Mouse (Mus musculus) liver, embryonic 15.5 days (tissue): Measurements from ENCODE around the gene Lrrc26. TPM values are rescaled to one million over a fixed set of nuclear protein-coding genes. Genes with fewer than 3 reads are reported as not detected.
A peak's percentile ranks its signal among the peaks of the same experiment; 100 is the strongest.

Experiments used
- ATAC-seq: fragments of 200-750 bp; cut with Nextera tagmentation; 2 replicates; pipeline ENCODE4 v1.8.0; 2017; ENCODE audit warnings: moderate number of reproducible peaks, mild to moderate bottlenecking, moderate library complexity; ENCODE audit not compliant: insufficient read depth
- H3K27ac ChIP-seq: fragments of 300-500 bp; sonication (generic); replicated peaks from 2 replicates; pipeline ENCODE4 v1.5.1; 2015; ENCODE audit warnings: mild to moderate bottlenecking, inconsistent platforms
- H3K27me3 ChIP-seq: fragments of 300-500 bp; sonication (generic); 2 replicates; pipeline ENCODE4 v1.6.1; 2015; ENCODE audit warnings: mild to moderate bottlenecking, inconsistent platforms
- H3K36me3 ChIP-seq: fragments of 300-500 bp; sonication (generic); replicated peaks from 2 replicates; pipeline ENCODE4 v1.6.1; 2015; ENCODE audit warnings: moderate library complexity, mild to moderate bottlenecking, inconsistent platforms
- H3K4me1 ChIP-seq: fragments of 300-500 bp; sonication (generic); replicated peaks from 2 replicates; pipeline ENCODE4 v1.6.1; 2015; ENCODE audit warnings: inconsistent platforms
- H3K4me2 ChIP-seq: fragments of 300-500 bp; sonication (generic); 2 replicates; pipeline ENCODE4 v1.6.1; 2015; ENCODE audit warnings: moderate library complexity, mild to moderate bottlenecking, inconsistent platforms
- H3K4me3 ChIP-seq: fragments of 300-500 bp; sonication (generic); replicated peaks from 2 replicates; pipeline ENCODE4 v1.5.1; 2015; ENCODE audit warnings: mild to moderate bottlenecking, inconsistent platforms
- H3K9ac ChIP-seq: fragments of 300-500 bp; sonication (generic); 2 replicates; pipeline ENCODE4 v1.6.1; 2015; ENCODE audit warnings: moderate library complexity, mild to moderate bottlenecking, inconsistent platforms
- H3K9me3 ChIP-seq: fragments of 300-500 bp; sonication (generic); replicated peaks from 2 replicates; pipeline ENCODE4 v1.6.1; 2016; ENCODE audit warnings: inconsistent platforms
- WGBS: fragments of 180-500 bp; shearing (Covaris S2); methylation state at CpG from one replicate; pipeline ENCODE4 v1.1.7; 2015; ENCODE audit warnings: mixed read lengths; ENCODE audit not compliant: insufficient replicate concordance; 5-methylcytosine and 5-hydroxymethylcytosine counted together
- polyA plus RNA-seq: library from polyadenylated mRNA; unstranded; fragments of >200 nt; fragmentation: Nextera tagmentation; extraction: Ambion mirVana; gene quantifications from 2 replicates; pipeline ENCODE4 v1.2.1, GENCODE M21; 2015

Gene Lrrc26
- polyA plus RNA-seq, 1 experiment from 2014 or later = not detected

GRCm38 (mm10) chr2:25320084-25320483, 30.4 kb downstream of the Lrrc26 start:
- peaks cover 72% of the 10 kb centered on the region for H3K27me3 ChIP-seq
- H3K36me3 ChIP-seq = no peaks in the 10 kb centered on the region
- no peak overlapping the region for H3K4me3 ChIP-seq
- 18% methylated on average over 2 of the region's 2 CpGs for WGBS
- ATAC-seq = no peak
- peaks cover 8% of the 10 kb centered on the region for H3K4me1 ChIP-seq
- H3K4me2 ChIP-seq = no peak overlapping the region
- no peaks in the 10 kb centered on the region for H3K9me3 ChIP-seq
- H3K9ac ChIP-seq = no peak overlapping the region
- H3K27ac ChIP-seq = no peak overlapping the region

DNA sequence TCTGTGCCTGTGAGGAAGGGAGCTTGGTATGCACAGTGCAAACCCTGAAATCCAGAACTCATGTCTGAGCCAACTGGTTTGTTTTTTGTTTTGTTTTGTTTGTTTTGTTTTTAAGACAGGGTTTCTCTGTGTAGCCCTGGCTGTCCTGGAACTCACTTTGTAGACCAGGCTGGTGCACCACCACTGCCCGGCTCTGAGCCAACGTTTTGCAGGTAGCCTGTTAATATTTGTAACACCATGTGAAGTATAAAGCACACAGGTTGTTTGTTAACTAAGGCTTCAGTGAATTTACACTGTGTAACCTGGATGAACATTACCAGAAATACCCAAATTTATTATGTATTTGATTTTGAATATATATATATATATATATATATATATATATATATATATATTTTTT, 36.3 kb downstream of the Lrrc26 start:
- no peak for ATAC-seq
- Histone ChIP-seq H3K27ac (no peak overlapping the region), H3K36me3 (no peaks in the 10 kb centered on the region), H3K9ac (no peak overlapping the region), H3K4me3 (no peak overlapping the region), H3K4me1 (peaks cover under 1% of the 10 kb centered on the region), H3K27me3 (peaks cover 15% of the 10 kb centered on the region; the same call in 1 of the 2 replicates), H3K4me2 (no peak overlapping the region), H3K9me3 (no peaks in the 10 kb centered on the region)
- WGBS = 46% methylated on average over 2 of the region's 2 CpGs

- H3K4me2 ChIP-seq = no peak overlapping the region
- H3K9me3 ChIP-seq = no peaks in the 10 kb centered on the region
- no peak for ATAC-seq
- H3K9ac ChIP-seq = no peak overlapping the region
- no peaks in the 10 kb centered on the region for H3K27me3 ChIP-seq
- no peak overlapping the region for H3K27ac ChIP-seq
- peaks cover 19% of the 10 kb centered on the region for H3K4me1 ChIP-seq
- H3K36me3 ChIP-seq = no peaks in the 10 kb centered on the region
- 34% methylated on average over 7 of the region's 7 CpGs for WGBS
- H3K4me3 ChIP-seq = no peak overlapping the region
Measured at GRCm38 (mm10) chr2:25328440-25328839, 38.7 kb downstream of the Lrrc26 start.

GRCm38 (mm10) chr2:25331470-25331869, 41.8 kb downstream of the Lrrc26 start:
- H3K4me3 ChIP-seq = peak overlapping the region; percentile 95
- no peaks in the 10 kb centered on the region for H3K27me3 ChIP-seq
- H3K27ac ChIP-seq = peak overlapping the region; percentile 90; the same call in 1 of the 2 replicates
- H3K9ac ChIP-seq = peak overlapping the region; percentile 94
- H3K4me1 ChIP-seq = peaks cover 34% of the 10 kb centered on the region
- peak overlapping the region; percentile 92 for H3K4me2 ChIP-seq
- no peaks in the 10 kb centered on the region for H3K9me3 ChIP-seq
- peaks cover 25% of the 10 kb centered on the region for H3K36me3 ChIP-seq
- no peak for ATAC-seq
- WGBS = 42% methylated on average over 9 of the region's 9 CpGs

DNA sequence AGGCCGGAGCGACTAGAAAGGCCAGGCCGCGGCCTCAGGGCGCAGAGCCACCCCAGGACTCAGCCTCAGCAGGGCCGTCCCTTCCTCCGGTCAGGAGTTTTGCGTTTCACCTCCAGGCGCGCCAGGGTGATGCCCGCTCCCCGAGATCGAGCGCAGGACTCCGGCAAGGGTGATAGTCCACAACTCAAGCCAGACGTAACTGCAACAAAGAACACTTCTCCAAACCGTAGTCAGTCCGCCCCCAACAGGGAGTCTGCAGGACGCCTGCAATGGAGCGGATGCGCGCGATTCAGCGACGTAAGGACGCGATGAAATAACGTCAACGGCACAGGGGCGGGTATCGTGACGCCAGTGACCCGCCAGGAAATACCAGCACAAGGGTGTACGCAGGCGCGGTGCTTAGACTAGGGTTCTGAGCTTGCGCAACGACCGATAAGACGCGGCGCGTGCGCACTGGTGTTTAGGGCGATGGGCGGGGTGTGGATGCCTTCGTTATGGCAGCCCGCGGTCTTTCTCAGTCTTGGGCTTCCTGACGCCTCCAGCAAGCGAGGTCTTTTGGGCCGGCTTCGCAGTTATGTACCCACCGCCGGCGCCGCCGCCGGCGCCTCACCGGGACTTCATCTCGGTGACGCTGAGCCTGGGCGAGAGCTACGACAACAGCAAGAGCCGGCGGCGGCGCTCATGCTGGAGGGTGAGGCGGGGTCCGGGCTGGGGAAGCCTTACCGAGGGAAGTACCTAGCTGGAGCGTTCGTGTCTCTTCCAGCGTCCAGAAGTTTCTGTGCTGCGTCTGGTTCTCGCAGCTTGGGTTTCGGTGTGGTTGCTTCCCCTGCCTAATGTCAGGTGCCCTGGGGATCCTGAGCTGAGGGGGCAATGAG, 42.8 kb downstream of the Lrrc26 start, which contains the start of gene Man1b1:
Man1b1 (plus strand) TSS at position 53 of the 875 bp plus-strand sequence.
- peak within 1 kb of the TSS; percentile 94 for H3K9ac ChIP-seq
- H3K36me3 ChIP-seq = peaks cover 36% of the 10 kb centered on the region
- no peaks in the 10 kb centered on the region for H3K9me3 ChIP-seq
- H3K4me2 ChIP-seq = peak within 1 kb of the TSS; percentile 92
- H3K27me3 ChIP-seq = no peaks in the 10 kb centered on the region
- peak within 1 kb of the TSS; percentile 90 for H3K27ac ChIP-seq
- WGBS = under 1% methylated on average over 78 of the region's 78 CpGs
- ATAC-seq = peak; percentile 97
- peaks cover 34% of the 10 kb centered on the region for H3K4me1 ChIP-seq
- H3K4me3 ChIP-seq = peak within 1 kb of the TSS; percentile 95

- no peaks in the 10 kb centered on the region for H3K9me3 ChIP-seq
- H3K4me2 ChIP-seq = peak overlapping the region; percentile 92
- WGBS = 67% methylated on average over 2 of the region's 2 CpGs
- H3K27me3 ChIP-seq = no peaks in the 10 kb centered on the region
- H3K36me3 ChIP-seq = peaks cover 46% of the 10 kb centered on the region
- 0 out of 2 replicates have a peak overlapping the region, but pooled peaks have one; percentile 80 for H3K27ac ChIP-seq
- ATAC-seq = no peak
- H3K9ac ChIP-seq = peak overlapping the region; percentile 94
- H3K4me3 ChIP-seq = peak overlapping the region; percentile 95
- H3K4me1 ChIP-seq = peaks cover 34% of the 10 kb centered on the region
Measured at GRCm38 (mm10) chr2:25333569-25333968, 43.9 kb downstream of the Lrrc26 start.

GRCm38 (mm10) chr2:25338303-25338702, 48.6 kb downstream of the Lrrc26 start:
- no peak for ATAC-seq
- H3K36me3 ChIP-seq = peaks cover 85% of the 10 kb centered on the region
- peaks cover 17% of the 10 kb centered on the region for H3K4me1 ChIP-seq
- H3K4me2 ChIP-seq = no peak overlapping the region
- H3K9ac ChIP-seq = no peak overlapping the region
- H3K27me3 ChIP-seq = no peaks in the 10 kb centered on the region
- 81% methylated on average over 6 of the region's 6 CpGs for WGBS
- no peak overlapping the region for H3K27ac ChIP-seq
- H3K9me3 ChIP-seq = no peaks in the 10 kb centered on the region
- H3K4me3 ChIP-seq = no peak overlapping the region

Other genes starting within 250 kb of the Lrrc26 start
- 8.3 and 9.7 TPM in 2 replicates for gene Nsmf, start 235.6 kb upstream of the Lrrc26 start, polyA plus RNA-seq
- gene Entpd8, start 209.6 kb upstream of the Lrrc26 start, polyA plus RNA-seq = 5.3 and 6.8 TPM in 2 replicates
- gene Noxa1, start 194.8 kb upstream of the Lrrc26 start, polyA plus RNA-seq = 0.94 and 0.98 TPM in 2 replicates
- gene Nrarp, start 109.2 kb upstream of the Lrrc26 start, polyA plus RNA-seq = 2.1 and 2.4 TPM in 2 replicates
- gene Tor4a, start 93.0 kb upstream of the Lrrc26 start, polyA plus RNA-seq = 6.2 and 6.8 TPM in 2 replicates
- gene Nelfb, start 78.4 kb upstream of the Lrrc26 start, polyA plus RNA-seq = 35.9 and 40.6 TPM in 2 replicates
- gene Stpg3, start 75.3 kb upstream of the Lrrc26 start, polyA plus RNA-seq = not detected in 2 replicates
- 1.0 TPM in 1 of 2 replicates, not detected in the other for gene Fam166a, start 71.2 kb upstream of the Lrrc26 start, polyA plus RNA-seq
- 695 and 769 TPM in 2 replicates for gene Tubb4b, start 65.2 kb upstream of the Lrrc26 start, polyA plus RNA-seq
- not detected in 2 replicates for gene Slc34a3, start 55.6 kb upstream of the Lrrc26 start, polyA plus RNA-seq
- gene Rnf224, start 53.1 kb upstream of the Lrrc26 start, polyA plus RNA-seq = not detected in 2 replicates
- 0.31 and 0.59 TPM in 2 replicates for gene Rnf208, start 47.7 kb upstream of the Lrrc26 start, polyA plus RNA-seq
- gene Cysrt1, start 47.5 kb upstream of the Lrrc26 start, polyA plus RNA-seq = 0.14 TPM in 1 of 2 replicates, not detected in the other
- 1.7 and 1.9 TPM in 2 replicates for gene AL732309.1, start 43.1 kb upstream of the Lrrc26 start, polyA plus RNA-seq
- 11.9 and 12.5 TPM in 2 replicates for gene Tmem203, start 34.5 kb upstream of the Lrrc26 start, polyA plus RNA-seq
- 3.9 and 5.4 TPM in 2 replicates for gene Tprn, start 27.3 kb upstream of the Lrrc26 start, polyA plus RNA-seq
- gene Ssna1, start 17.5 kb upstream of the Lrrc26 start, polyA plus RNA-seq = 116 and 124 TPM in 2 replicates
- 41.7 and 45.0 TPM in 2 replicates for gene Anapc2, start 17.4 kb upstream of the Lrrc26 start, polyA plus RNA-seq
- not detected in 2 replicates for gene Tmem210, start 1.8 kb upstream of the Lrrc26 start, polyA plus RNA-seq
- gene Grin1, start 29.3 kb downstream of the Lrrc26 start, polyA plus RNA-seq = not detected in 2 replicates
- gene Man1b1, start 42.4 kb downstream of the Lrrc26 start, polyA plus RNA-seq = 15.9 and 17.1 TPM in 2 replicates
- gene Dpp7, start 66.4 kb downstream of the Lrrc26 start, polyA plus RNA-seq = 11.5 and 14.7 TPM in 2 replicates
- gene Uap1l1, start 75.8 kb downstream of the Lrrc26 start, polyA plus RNA-seq = 15.1 and 15.4 TPM in 2 replicates
- gene Sapcd2, start 82.4 kb downstream of the Lrrc26 start, polyA plus RNA-seq = 18.5 and 19.5 TPM in 2 replicates
- gene Entpd2, start 106.0 kb downstream of the Lrrc26 start, polyA plus RNA-seq = 0.58 and 0.71 TPM in 2 replicates
- gene Npdc1, start 109.4 kb downstream of the Lrrc26 start, polyA plus RNA-seq = 4.5 and 6.1 TPM in 2 replicates
- gene Fut7, start 133.4 kb downstream of the Lrrc26 start, polyA plus RNA-seq = 1.2 and 1.7 TPM in 2 replicates
- 1.2 and 1.3 TPM in 2 replicates for gene Abca2, start 138.8 kb downstream of the Lrrc26 start, polyA plus RNA-seq
- gene Clic3, start 166.9 kb downstream of the Lrrc26 start, polyA plus RNA-seq = 0.38 and 1.0 TPM in 2 replicates
- 8.3 and 10.6 TPM in 2 replicates for gene Paxx, start 171.2 kb downstream of the Lrrc26 start, polyA plus RNA-seq
- 0.23 and 0.38 TPM in 2 replicates for gene Ptgds, start 180.1 kb downstream of the Lrrc26 start, polyA plus RNA-seq
- gene Lcn12, start 204.0 kb downstream of the Lrrc26 start, polyA plus RNA-seq = not detected in 2 replicates
- gene Fbxw5, start 210.8 kb downstream of the Lrrc26 start, polyA plus RNA-seq = 24.0 and 28.6 TPM in 2 replicates
- gene C8g, start 211.8 kb downstream of the Lrrc26 start, polyA plus RNA-seq = 64.9 and 88.1 TPM in 2 replicates